Mouse (Mus musculus): Measurements from ENCODE around the gene Pde11a. TPM values are rescaled to one million over a fixed set of nuclear protein-coding genes. Genes with fewer than 3 reads are reported as not detected.
A peak's percentile ranks its signal among the peaks of the same experiment; 100 is the strongest.

The Pde11a gene
- total RNA-seq, 2 experiments from 2014 or later = 14.2 to 18.9 TPM

DNA sequence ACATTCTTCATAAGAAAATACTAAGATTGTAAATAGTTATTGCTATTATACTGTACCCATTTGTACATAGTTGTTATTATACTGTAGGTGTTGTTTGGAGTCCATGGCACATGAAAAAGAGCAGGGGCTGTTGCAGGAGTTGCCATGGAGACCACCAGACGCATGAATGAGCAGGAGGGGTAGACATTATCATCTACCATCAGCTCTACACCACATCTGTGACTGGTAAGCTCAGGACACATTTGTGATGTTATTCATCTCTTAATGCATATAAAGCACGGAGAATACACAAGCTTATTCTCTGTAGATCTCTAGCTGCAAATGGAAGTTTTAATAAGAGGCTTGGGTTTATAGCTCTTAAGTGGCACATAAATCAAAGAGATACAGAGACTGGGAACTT is 179.6 kb downstream of the Pde11a start:
- DNase-seq = no peak

DNA sequence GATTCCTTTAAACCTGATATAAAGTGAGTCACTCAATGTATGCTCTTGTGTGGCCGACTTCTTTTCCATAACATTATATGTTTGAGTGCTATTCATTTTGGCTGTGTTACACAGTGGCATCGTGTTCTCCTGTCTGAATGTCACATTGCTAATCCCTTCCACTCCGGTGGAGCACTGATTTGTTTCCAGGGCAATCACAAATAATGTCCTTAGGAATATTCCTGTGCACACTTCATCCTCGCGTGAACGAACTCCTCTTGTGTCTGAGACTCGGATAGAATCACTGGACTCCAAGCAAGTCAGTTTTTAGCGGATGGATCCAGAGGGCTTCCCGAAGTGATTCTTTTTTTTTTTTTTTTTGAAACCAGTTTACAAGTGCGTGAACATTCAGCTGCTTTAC is 197.4 kb downstream of the Pde11a start:
- no peak for DNase-seq

DNA sequence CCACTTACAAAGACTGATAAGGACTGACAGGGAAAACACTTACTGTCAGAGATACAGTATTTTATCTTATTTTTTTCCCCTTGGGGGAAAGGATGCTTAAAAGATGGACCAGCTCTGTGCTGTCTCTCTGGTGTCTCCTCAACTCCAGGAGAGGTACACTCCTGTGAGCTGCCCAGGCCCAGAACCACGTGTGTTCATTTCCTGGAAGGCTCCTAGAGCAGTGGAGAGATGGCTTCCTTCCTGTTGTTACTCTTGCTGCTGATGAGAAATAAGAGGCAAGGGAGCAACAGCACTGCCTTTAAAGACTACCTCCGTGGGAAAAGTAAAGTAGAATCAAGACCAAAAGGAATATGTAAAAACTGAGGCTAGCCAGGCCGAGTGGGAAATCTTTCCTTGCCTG is 205.6 kb downstream of the Pde11a start:
- DNase-seq = no peak

DNA sequence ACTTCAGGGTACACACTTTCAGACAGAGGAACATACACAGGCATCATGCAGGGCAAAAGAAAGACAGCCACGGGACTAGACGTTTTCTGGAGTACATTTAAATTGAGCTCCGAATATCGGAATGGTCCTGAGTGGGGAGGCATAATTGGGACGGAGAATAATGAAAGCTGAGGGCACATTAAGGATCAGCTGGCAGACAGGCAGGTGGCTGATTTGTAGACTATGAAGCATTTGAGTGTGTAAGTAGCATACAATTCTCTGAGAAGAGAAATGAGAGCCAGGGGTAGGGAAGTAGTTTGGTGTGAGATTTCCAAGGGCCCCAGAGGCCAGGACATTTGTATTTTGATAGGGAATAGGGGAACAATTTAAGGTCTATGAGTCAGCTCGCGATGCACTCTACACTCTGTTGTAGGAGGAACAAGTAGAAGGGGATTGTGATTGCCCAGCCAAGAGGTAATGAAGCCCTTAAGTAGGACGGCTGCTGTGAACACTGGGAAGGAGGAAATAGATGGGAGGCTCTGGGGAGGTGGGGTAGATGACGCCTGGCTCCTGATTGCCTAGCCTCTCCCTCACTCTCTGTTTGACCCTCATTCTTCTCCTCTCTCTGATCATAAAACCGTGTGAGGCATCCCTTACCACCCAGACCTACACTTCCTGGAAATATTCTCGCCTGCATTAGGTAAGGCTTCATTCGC is 208.5 kb downstream of the Pde11a start:
- no peak for DNase-seq

DNA sequence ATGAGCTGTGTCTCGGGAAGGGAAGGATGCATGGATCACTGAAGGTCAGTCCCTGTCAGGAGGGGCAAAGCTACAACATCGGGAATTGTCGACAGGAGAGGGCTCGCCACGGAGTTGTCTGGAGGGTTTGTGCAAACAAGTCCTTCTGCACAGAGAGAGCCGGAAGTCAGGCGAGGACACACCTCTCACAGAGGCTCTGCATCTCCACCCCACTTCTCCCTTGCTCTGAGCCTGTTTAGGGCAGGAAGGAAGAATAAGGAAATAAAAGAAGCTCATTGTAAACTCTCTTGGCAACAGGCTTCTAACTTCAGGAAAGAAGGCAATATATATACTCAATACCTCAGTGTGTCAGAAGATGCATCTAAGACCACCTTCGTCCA is 209.5 kb downstream of the Pde11a start:
- DNase-seq = no peak

DNA sequence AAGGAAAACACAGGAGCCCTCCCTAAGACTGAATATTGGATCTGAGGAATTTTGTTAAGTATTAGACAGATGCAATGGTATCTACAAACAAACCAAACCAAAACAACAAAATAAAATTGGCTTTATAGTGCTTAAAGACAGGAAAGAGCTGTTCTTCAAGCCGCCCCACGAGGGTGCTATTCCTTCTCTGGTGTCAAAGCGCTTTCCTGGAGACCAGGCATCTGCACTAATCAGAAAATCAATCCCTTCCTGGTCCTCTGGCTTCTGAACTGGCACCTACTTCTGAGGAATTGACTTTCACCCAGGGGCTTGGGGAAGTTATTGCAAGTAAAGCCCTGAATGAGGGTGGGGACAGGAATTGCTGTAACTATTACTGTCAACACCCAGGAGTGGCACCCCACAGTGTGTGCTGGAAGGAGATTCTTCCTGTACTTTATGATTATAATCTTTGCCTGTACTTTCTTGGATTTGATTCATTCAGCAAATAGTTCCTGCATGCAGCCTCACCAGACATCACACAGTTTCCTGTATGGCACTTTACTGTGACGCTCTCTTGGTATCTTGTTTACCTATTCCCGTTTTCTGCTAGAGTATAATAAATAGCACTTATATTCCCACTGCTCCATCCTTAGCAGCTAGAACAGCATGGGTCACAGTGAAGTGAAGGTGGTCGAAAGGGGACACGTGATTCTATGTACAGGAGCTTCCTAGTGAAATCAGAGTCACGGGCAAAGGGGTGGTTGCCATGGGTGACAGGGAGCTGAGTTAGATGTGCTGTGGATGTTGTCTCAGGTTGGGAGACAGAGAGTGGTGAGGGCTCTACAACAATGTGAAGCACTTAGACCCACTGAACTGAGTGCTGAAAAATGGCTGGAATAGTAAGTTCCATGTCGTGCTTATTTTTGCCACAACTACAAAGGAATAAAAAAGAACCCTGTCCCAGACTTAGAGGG is 210.2 kb downstream of the Pde11a start:
- peak in 1 of 2 experiments; percentile 21 for DNase-seq

DNA sequence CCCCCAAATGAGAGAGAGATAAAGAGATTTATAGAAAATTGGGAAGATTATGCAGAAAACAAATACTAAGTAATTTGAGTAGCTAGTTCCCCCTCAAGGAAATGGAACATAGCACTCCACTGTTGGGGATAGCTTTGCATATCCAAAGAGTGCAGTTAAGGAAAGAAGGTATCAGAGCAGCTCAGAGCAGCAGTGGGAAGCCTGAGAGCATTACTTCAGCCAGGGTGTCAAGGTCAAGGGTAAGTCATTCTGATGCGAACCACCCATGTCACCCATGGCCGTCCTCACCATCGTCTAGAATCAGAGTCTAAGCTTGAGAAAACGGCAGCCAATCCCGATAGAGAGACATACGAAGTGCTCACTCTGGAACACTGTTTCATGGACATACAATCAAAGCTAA is 211.9 kb downstream of the Pde11a start:
- no peak for DNase-seq

DNA sequence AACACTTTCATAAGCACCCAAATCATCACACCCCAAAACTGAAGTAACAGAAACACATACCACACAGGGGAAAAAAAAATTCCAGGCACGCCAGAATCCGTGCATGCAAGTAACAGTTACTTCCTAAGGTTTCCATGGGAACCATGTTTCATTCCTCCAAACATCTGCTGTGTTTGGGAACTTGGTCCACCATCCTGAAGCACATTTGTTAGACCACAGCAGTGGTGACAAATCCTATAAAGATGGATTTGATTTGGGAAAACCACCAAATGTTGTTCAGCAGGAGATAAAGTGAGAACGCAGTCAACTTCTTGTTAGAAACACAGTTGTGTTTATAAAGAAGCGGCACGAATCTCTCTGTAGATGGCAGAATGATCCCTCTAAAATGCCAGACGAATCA is 213.8 kb downstream of the Pde11a start:
- peak; percentile 24 to 29 for DNase-seq

DNA sequence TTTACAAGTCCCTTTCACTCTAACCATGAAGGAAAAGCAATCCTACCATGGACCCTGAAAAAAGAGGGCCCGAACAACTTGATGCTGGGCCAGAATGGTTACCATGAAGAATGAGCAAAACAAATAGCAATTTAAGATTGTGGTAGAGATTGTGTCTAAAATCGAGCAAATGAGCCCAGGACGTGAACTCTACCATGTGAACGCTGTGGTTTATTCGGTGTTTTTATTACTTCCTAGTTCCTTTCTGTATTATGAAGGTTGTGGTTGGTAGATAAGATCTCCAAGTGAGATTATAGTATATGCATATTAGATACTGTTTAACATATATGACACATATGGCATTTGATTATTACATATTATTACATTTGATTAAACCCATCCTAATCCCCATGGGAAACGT is 216.4 kb downstream of the Pde11a start:
- DNase-seq = no peak

DNA sequence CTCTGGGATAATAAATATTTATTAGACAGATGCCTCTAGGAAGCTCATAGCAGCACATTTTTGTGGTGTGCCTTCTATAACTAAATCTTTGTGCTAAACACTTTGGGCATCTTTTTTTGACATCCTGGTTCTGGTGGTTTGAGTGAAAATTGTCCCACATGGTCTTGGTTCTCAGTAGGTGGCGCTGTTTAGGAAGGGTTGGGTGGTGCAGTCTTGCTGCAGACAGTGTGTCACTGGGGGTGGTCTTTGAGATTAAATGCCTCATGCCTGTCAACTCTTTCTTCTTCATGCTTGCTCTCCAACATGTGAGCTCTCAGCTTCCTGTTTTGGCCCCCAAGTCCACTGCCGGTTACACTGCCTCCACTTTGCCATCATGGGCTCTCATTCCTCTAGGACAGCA is 218.7 kb downstream of the Pde11a start:
- DNase-seq = no peak

DNA sequence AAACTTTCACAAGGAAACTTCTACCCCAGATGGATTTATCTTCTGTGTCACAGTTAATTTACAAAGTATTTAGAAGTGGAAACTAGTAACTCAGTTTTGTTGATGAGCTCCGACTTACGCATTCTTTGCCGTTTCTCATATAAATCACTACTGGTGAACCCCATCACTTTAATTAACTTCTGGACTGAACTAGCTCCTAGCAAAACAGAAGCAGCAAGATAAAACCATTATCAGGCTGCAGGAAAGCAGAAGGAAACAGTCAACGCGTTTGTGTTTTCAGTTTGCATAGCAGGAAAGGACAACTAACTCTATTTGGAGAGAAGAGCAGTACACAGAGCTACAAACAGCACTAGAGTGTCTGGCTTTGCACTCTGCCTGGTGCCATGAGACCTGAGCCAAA is 220.1 kb downstream of the Pde11a start:
- DNase-seq = no peak

DNA sequence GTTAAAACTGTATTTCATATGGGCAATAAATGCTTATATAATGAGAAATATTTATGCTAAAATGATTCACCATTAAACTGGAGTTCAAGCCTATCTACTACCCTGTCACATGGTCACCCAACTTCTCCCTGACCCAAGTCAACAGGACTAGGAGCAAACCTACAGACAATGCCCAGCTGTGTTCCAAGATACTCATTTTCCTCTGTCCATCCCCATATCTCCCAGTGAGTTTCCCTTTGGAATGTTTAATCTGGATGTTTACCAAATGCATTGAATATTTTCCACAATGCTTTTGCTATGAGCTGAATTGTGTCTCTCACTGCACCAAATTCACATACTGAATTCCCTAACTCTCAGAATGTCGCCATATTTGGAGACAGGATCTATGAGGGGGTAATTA is 221.4 kb downstream of the Pde11a start:
- no peak for DNase-seq

DNA sequence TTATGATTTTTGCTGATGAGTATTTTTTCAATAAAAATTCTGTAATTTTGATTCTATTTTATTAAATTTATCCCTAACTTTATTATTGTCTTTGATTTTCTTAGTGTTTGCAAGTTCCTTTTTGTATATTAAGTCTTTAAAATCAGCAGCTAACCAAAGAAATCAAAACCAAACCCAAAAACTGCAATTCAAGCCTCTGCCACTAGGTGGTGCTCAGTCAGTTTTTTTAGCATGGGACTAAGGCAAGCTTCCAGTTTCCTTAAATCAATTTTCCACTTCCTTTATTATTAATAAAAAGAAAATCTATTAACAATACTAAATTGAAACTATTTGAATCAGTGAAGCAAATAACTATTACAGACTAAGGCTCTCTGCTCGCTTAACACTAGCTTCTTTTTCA is 222.9 kb downstream of the Pde11a start:
- DNase-seq = peak in 1 of 2 experiments; percentile 61

DNA sequence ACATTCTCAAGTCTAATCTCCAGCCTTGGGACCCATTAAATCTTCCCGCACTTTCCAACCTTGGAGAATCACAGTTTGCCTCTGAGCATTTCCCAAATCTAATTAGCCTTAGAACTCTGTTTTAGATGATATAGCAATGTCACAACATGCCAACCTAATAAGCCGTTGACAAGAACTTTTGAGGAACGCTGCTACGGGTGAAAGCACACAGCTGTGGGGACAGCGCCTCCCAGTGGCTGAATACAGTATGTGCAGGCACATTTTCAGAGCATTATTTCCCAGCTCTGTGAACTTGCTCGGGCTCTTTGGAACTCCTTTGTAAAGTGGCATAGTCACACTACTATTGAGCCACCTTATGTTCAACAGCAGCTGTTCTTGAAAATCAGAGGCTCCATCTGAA is 223.8 kb downstream of the Pde11a start:
- DNase-seq = no peak

DNA sequence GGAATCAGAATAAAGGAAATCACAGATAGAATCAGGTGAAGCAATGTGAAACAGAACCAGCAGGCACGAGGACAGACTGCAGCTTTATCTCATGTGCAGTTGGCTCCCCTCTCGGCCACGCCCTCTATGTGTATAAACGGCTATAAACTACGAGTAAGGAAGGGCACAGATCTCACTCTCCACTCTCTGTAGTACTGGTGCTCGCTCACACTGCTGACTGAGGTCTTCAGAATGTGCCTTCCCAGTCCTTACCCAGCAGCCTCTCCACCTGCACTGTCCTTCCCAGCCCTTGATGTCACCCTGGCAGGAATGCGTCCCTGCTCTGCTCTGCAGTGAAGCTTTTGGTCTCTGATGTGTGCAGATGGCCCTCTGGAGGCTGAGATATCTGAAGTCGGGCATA is 228.9 kb downstream of the Pde11a start:
- DNase-seq = no peak

DNA sequence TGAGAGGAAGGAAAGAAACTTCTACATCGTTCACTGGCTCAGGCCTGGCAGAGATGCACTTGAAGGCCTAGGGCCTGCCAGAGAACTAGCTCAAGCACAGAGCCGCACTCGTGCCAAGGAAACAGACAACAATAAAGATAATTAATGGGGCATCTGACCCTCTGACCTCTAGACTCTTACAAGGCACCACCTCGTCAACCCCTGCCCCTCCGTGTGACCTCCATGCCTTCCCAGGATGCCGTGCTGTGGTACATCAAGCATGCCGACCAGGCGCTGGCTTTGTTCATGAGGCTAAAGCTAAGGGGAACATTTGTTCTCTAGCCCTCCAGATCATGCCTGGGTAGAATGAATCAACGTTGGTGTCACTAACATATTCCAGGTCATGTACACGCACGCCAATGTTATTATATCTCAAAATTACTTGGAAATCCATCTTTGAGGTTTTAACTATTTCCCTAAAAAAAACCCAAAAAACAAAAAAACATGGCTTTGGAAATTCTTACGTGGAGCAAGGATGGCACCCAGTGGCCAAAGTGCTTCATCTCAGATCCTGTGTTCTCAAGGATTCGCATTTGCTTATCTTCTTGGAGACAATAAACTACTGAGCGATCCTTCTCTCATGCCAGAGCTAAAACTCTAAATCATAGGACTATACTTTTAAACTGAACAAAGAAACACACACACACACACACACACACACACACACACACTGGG is 236.5 kb downstream of the Pde11a start:
- DNase-seq = no peak

DNA sequence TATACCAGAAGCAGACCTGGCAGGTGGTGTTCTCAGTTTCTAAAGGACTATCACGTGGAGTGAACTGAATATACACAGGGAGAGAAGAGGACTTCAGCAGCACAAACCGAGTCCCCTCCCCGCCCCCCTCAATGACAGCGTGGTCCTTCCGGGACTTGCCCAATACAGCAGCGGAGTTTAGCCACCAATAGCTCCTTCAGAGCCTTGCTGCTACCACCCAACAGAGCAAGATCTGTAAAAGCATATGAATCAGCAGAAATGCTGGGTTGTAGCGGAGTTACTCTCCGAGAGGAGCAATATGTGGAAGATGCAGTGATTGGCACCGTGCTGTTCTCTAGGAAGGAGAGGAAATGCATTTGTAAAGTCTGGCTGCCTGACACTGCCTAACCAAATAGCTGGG is 238.0 kb downstream of the Pde11a start:
- no peak for DNase-seq

DNA sequence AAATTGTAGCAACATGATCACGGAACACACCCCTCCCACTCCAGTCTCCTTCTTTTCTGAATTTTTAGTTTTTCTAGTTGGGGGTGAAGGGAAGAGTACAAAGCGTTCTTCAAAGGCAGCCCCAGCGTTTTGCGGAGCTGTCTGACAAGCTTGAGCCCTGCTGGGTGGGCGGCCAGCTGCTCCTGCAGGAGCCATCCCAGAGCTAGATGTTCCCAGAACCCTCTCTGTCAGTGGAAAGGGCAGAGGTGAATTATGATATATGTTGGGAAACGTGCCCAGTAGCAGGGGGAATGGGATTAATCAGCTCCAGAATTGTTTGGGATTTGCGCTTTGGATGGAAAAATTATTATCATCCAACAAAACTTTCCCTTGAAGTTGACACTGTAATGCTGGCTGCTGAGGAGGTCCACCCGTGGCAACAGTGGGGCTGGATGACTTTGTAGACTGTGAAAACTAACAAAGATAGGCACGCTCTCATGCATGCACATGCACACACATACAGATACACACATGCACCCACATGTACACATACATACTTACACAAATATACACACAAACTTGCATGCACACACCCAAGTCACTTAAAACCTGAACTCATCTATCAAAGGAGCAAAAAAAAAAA is 238.7 kb downstream of the Pde11a start:
- no peak for DNase-seq

DNA sequence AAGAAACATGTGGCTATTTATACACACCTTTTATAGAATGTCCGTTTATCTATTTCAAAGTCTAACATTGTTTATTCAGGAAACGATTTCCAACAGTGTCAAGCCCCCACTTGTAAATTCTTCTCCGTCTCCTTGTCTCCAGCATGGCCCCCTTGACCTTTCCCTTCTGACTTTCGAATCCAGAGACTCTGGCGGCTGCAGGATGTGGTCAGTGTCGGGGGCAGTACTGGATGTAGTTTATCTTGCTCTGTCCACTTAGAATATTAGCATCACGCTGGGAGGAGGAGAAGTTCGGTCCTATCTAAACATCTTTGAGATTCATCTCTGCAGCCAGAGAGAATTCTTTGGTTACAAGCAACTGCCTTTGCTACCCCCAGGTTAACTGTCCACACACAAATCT is 240.2 kb downstream of the Pde11a start:
- no peak for DNase-seq

DNA sequence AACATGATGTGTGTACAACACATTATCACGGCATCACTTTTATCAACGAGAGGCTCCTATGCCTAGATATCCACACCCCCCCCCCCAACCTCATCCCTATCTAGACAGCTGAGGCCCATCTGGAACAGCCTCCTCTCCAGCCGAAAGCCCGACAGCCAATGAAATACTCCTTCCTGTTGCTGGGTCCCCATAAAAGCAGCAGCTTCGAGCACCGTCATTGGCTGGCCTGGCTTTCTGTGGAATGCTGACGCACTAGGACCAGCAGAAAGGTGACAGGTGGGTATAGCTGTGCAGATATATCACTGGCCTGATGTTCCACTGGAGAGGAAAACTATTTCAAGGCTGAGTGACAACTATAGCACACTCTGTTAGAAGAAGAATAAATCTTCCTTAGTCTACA is 240.7 kb downstream of the Pde11a start:
- no peak for DNase-seq

DNA sequence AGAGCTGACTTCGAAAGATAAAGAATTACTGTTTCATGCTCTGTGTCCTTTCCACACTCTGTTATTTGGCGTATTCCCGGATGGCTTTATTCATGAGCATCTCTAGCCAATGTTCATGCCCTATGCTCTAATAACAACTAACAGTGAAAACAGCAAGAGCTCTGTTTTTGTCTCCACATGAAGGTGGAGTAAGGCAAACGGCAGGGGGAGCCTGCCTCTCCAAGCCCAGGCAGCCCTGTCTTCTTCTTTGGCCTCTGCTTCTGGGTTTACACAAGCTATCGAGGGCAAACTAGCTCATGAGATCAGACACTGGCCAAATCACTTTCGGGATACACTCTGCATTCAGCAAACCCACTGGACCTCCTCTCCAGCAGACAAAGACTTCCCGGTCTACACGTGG is 241.3 kb downstream of the Pde11a start:
- DNase-seq = no peak

DNA sequence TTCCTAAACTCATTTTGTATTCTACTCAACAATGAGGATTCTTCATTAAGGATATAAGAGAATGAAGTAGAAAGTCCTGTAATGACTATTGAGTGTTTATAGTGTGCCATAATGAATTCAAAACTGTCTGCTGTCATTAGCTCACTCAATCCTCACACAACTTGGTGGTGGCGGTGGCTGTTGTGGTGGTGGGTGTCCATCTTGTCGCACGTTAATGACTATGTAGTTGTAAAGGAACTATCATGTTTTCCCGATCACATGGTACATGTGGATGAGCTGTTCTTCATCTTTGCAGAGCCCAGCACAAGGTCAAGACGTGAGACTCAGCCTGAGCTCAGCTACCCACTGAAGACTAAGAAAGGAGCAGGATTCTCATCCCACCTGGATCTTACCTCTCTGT is 242.7 kb downstream of the Pde11a start:
- DNase-seq = no peak

DNA sequence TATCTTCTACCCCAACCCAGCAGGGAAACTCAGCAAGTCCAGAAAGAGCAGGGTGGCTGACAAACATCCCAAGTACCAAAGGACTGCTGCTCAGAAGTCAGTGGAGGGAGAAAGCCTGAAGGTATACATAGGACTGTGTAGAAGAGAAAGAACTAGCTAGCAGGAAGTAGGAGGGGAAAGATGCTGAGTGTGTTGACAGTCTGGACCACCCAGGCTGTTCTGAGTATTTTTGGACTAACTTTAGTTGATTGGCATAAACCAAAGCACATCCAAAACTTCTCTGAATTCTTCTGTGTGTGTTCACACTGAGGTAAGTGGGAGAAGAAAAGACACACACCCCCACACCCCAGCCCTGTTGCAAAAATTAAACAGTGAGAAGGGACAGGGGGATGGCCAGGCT is 248.1 kb downstream of the Pde11a start:
- DNase-seq = no peak
